Mouse (Mus musculus) heart, embryonic 11.5 days (tissue): ENCODE results near the gene Taok1. TPM values are rescaled to one million over a fixed set of nuclear protein-coding genes. Genes with fewer than 3 reads are reported as not detected.

Experiments
- ATAC-seq: fragments of 200-750 bp; cut with Nextera tagmentation; replicated peaks from 2 replicates; pipeline ENCODE4 v1.8.0; 2017; ENCODE audit warnings: moderate library complexity; ENCODE audit not compliant: insufficient number of reproducible peaks, low FRiP score, low TSS enrichment
- H3K27ac ChIP-seq: fragments of 300-500 bp; sonication (generic); 2 replicates; pipeline ENCODE4 v1.5.1; 2014; ENCODE audit warnings: mild to moderate bottlenecking, low read depth, low read length
- H3K27me3 ChIP-seq: fragments of 300-500 bp; sonication (generic); 2 replicates; pipeline ENCODE4 v1.6.1; 2014; ENCODE audit warnings: mild to moderate bottlenecking, low read length, mixed read lengths; ENCODE audit not compliant: control insufficient read depth, insufficient read depth
- H3K36me3 ChIP-seq: fragments of 300-500 bp; sonication (generic); 2 replicates; pipeline ENCODE4 v1.6.1; 2014; ENCODE audit warnings: mild to moderate bottlenecking, low read length, moderate library complexity, mixed read lengths; ENCODE audit not compliant: control insufficient read depth, insufficient read depth
- H3K4me1 ChIP-seq: fragments of 300-500 bp; sonication (generic); 2 replicates; pipeline ENCODE4 v1.6.1; 2014; ENCODE audit warnings: low read length; ENCODE audit not compliant: control insufficient read depth, insufficient read depth
- H3K4me2 ChIP-seq: fragments of 300-500 bp; sonication (generic); 2 replicates; pipeline ENCODE4 v1.6.1; 2014; ENCODE audit warnings: mild to moderate bottlenecking, moderate library complexity
- H3K4me3 ChIP-seq: fragments of 300-500 bp; sonication (generic); 2 replicates; pipeline ENCODE4 v1.5.1; 2014; ENCODE audit warnings: low read depth, low read length
- H3K9ac ChIP-seq: fragments of 300-500 bp; sonication (generic); 2 replicates; pipeline ENCODE4 v1.6.1; 2014; ENCODE audit warnings: mild to moderate bottlenecking, low read depth, low read length, moderate library complexity
- H3K9me3 ChIP-seq: fragments of 300-500 bp; sonication (generic); replicated peaks from 2 replicates; pipeline ENCODE4 v1.6.1; 2016; ENCODE audit warnings: low read length; ENCODE audit not compliant: control insufficient read depth
- WGBS: fragments of 180-500 bp; shearing (Covaris S2); extraction: QIAGEN DNeasy Blood & Tissue Kit; methylation state at CpG from one replicate; pipeline ENCODE4 v1.1.7; 2014; ENCODE audit not compliant: insufficient replicate concordance; 5-methylcytosine and 5-hydroxymethylcytosine counted together
- polyA plus RNA-seq: library from polyadenylated mRNA; unstranded; fragments of >200 nt; fragmentation: Nextera tagmentation; extraction: Ambion mirVana; gene quantifications from 2 replicates; pipeline ENCODE4 v1.2.1, GENCODE M21; 2014

The Taok1 gene
- polyA plus RNA-seq, 1 experiment from 2014 or later, result 17.8 TPM

DNA sequence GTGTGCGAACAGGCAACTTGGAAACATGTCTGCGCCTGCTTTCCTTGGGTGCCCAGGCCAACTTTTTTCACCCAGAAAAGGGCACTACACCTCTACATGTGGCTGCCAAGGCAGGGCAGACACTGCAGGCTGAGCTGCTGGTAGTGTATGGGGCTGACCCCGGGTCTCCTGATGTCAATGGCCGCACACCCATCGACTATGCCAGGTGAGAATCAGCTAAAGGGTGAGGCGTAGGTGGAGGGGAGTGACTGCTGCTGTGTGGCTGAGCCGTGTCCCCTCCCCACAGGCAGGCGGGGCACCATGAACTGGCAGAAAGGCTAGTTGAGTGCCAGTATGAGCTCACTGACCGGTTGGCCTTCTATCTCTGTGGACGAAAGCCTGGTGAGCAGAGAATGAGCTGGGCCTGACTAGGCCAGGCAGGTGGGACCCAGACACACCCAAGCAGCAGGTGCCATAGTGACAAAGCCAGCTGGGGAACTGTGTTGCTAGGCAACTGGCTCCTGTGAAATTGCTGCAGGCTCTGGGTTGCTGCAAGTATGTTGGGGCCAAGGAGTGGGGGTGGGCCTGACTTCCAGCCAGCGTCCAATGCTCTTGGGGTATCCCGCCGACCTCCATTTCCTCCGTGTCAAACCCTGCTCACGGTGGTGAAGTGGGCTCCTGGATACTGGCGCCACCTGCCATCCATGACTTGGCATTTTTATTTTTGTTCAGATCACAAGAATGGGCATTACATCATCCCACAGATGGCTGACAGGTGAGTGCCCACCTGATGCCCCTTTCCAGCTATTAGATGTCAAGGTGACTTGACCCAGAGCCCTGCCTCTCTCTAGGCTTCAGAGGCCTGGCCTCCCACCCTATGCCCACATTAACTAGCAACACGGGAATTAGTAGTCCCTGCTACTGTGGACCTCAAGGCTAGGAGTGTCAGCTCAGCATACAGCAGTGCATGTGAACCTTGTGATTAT, 107.0 kb downstream of the Taok1 start:
- Histone ChIP-seq H3K4me1 (peaks cover 28% of the 10 kb centered on the region), H3K4me3 (no peak overlapping the region), H3K36me3 (peaks cover 31% of the 10 kb centered on the region), H3K9ac (no peak overlapping the region), H3K9me3 (no peaks in the 10 kb centered on the region), H3K27ac (no peak overlapping the region), H3K4me2 (no peak overlapping the region), H3K27me3 (no peaks in the 10 kb centered on the region)
- ATAC-seq, result no peak
- 83% methylated on average over 17 of the region's 17 CpGs for WGBS

- Histone ChIP-seq H3K9me3 (no peaks in the 10 kb centered on the region), H3K4me2 (no peak overlapping the region), H3K36me3 (peaks cover 22% of the 10 kb centered on the region), H3K9ac (no peak overlapping the region), H3K27ac (no peak overlapping the region), H3K4me1 (peaks cover 40% of the 10 kb centered on the region), H3K27me3 (no peaks in the 10 kb centered on the region), H3K4me3 (no peak overlapping the region)
- ATAC-seq, result no peak
- 90% methylated on average over 7 of the region's 7 CpGs for WGBS
Observed at GRCm38 (mm10) chr11:77499354-77499753, 108.3 kb downstream of the Taok1 start.

DNA sequence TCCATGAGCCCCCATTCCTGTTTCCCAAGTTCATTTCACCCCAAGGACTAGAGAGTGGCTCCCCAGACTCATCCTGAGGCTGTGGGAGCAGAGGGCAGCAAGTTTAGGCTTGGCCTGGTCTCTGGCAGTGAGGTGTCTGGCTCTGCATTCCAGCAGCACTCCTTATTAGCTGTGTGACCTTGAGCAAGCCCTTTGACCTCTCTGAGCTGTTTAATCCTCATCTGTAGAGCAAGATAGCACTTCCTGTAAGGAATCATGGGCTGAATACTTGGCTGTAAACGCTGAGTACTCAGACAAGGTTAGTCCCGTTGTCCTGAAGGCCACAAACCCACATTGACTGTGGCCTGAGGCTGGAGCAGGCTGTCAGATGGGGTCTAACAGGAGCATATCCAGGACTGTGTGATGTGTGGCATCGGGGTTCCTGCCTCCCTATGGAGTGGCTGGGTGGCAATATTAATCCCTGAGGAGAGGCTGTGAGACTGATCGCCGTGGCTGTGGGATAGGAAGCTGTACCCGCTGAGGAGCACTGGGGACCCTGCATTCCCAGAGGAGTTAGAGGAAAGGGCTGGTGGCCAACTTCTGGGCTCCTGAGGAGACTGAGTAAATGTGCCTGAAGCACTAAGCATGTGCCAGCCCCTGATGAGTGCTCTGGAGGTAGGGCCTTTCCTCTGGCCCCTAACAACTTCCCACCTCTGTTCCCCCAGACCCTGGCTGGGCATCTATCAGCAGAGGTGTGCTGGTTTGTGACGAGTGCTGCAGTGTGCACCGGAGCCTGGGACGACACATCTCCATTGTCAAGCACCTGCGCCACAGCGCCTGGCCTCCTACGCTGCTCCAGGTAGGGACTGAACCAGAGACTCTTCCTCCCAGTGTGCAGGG, 109.1 kb downstream of the Taok1 start:
- ATAC-seq, result no peak
- Histone ChIP-seq H3K36me3 (peaks cover 22% of the 10 kb centered on the region), H3K4me2 (peak overlapping the region; percentile 37), H3K4me3 (no peak overlapping the region; the same call in 1 of the 2 replicates), H3K9ac (peak overlapping the region; percentile 58), H3K27ac (peak overlapping the region; percentile 94), H3K27me3 (no peaks in the 10 kb centered on the region), H3K4me1 (peaks cover 44% of the 10 kb centered on the region), H3K9me3 (no peaks in the 10 kb centered on the region)
- 67% methylated on average over 12 of the region's 12 CpGs for WGBS

GRCm38 (mm10) chr11:77497851-77498250, 109.8 kb downstream of the Taok1 start:
- Histone ChIP-seq H3K4me3 (no peak overlapping the region; the same call in 1 of the 2 replicates), H3K27me3 (no peaks in the 10 kb centered on the region), H3K27ac (peak overlapping the region; percentile 94), H3K36me3 (peaks cover 16% of the 10 kb centered on the region), H3K9ac (peak overlapping the region; percentile 58), H3K4me2 (peak overlapping the region; percentile 37), H3K4me1 (peaks cover 44% of the 10 kb centered on the region), H3K9me3 (no peaks in the 10 kb centered on the region)
- ATAC-seq, result no peak
- 30% methylated on average over 4 of the region's 4 CpGs for WGBS

- peaks cover 45% of the 10 kb centered on the region for H3K4me1 ChIP-seq
- 25% methylated on average over 6 of the region's 6 CpGs for WGBS
- H3K4me3 ChIP-seq, result 0 out of 2 replicates have a peak overlapping the region, but pooled peaks have one; percentile 5
- peak overlapping the region; percentile 41 for H3K4me2 ChIP-seq
- peak overlapping the region; percentile 58 for H3K9ac ChIP-seq
- H3K27me3 ChIP-seq, result no peaks in the 10 kb centered on the region
- peaks cover 12% of the 10 kb centered on the region for H3K36me3 ChIP-seq
- H3K27ac ChIP-seq, result peak overlapping the region; percentile 94
- H3K9me3 ChIP-seq, result no peaks in the 10 kb centered on the region
- ATAC-seq, result 0 out of 2 replicates have a peak, but pooled peaks have one; percentile 7
Observed at GRCm38 (mm10) chr11:77497341-77497756, 110.3 kb downstream of the Taok1 start.

- Histone ChIP-seq H3K27me3 (no peaks in the 10 kb centered on the region), H3K4me2 (peak overlapping the region; percentile 85; the same call in 1 of the 2 replicates), H3K9me3 (no peaks in the 10 kb centered on the region), H3K4me3 (no peak overlapping the region), H3K4me1 (peaks cover 57% of the 10 kb centered on the region), H3K9ac (no peak overlapping the region), H3K36me3 (peaks cover 7% of the 10 kb centered on the region), H3K27ac (no peak overlapping the region)
- ATAC-seq, result no peak
Observed at GRCm38 (mm10) chr11:77495507-77495906, 112.1 kb downstream of the Taok1 start.

- Histone ChIP-seq H3K36me3 (no peaks in the 10 kb centered on the region), H3K27ac (0 out of 2 replicates have a peak overlapping the region, but pooled peaks have one; percentile 18), H3K9ac (peak overlapping the region; percentile 89), H3K9me3 (no peaks in the 10 kb centered on the region), H3K27me3 (no peaks in the 10 kb centered on the region), H3K4me2 (peak overlapping the region; percentile 85), H3K4me1 (peaks cover 63% of the 10 kb centered on the region), H3K4me3 (peak overlapping the region; percentile 97)
- 65% methylated on average over 6 of the region's 6 CpGs for WGBS
- ATAC-seq, result no peak
Observed at GRCm38 (mm10) chr11:77494782-77495181, 112.8 kb downstream of the Taok1 start.

DNA sequence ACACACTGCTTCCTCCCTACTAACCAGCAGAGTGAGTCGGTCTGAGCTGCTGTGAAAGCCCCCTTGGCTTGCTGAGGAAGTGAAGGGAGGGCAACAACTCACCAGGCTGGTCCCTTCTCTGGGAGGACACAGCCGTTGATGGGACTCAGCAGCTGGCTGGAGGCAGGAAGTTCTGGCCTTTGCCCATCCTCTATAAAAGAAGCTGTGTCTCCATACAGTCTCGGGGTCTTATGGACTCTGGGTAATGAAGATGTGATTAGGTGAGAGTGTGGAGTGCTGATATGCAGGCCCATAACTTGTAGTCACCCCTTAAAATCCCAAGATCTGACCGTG, 113.3 kb downstream of the Taok1 start:
- peak overlapping the region; percentile 85 for H3K4me2 ChIP-seq
- peak overlapping the region; percentile 89 for H3K9ac ChIP-seq
- peaks cover 63% of the 10 kb centered on the region for H3K4me1 ChIP-seq
- no peaks in the 10 kb centered on the region for H3K36me3 ChIP-seq
- H3K27me3 ChIP-seq, result no peaks in the 10 kb centered on the region
- WGBS, result 27% methylated on average over 4 of the region's 4 CpGs
- no peaks in the 10 kb centered on the region for H3K9me3 ChIP-seq
- H3K4me3 ChIP-seq, result peak overlapping the region; percentile 97
- no peak for ATAC-seq
- H3K27ac ChIP-seq, result peak overlapping the region; percentile 76
